Mouse (Mus musculus): ENCODE data around the gene Mcm8. TPM values are rescaled to one million over a fixed set of nuclear protein-coding genes. Genes with fewer than 3 reads are reported as not detected.

Mcm8 gene
- polyA plus RNA-seq (2012): 3.6 and 4.5 TPM in 2 replicates

DNA sequence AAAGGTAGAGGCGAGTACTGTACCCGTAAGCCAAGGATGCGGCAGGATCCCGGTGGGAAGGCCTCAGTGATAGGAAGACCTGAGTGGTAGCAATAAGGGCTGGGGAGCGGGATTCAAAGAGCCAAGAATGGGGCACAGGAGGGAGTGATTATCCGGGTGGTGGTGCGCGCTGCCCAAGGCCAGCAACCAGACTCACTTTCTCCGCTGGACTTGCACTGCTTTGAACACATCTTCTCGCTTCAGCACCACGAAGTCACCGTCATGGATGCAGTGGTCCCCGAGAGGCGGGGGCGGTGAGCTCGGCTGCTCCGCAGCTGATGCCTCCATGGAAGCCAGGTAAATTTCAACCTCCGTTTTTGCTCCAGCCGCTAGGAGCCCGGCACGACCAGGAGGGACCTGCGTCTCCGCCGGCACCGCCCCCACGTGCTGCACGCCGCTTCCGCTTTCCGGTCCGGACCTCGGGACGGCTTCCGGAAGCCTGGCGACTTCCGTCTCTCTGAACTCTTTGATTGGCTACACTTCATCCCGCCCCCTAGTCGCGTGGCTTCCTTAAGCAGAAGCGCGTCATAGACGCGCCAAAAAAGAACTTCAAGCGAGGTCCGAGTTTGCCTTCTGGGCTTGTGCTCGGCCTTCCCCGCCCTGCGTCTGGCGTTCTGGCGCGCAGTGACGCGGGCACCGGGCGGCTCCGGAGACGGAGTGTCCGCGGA is at the start of gene Mcm8, which contains the start of gene Trmt6:
TSS of gene Mcm8 (plus strand) at position 534 of the 707 bp plus-strand sequence.
TSS of gene Trmt6 (minus strand) at position 448 of the 707 bp plus-strand sequence.
- no peak for TF ChIP-seq GATA1 (IDR thresholded peaks at IDR 0.05; ENCODE audit: low read length)

DNA sequence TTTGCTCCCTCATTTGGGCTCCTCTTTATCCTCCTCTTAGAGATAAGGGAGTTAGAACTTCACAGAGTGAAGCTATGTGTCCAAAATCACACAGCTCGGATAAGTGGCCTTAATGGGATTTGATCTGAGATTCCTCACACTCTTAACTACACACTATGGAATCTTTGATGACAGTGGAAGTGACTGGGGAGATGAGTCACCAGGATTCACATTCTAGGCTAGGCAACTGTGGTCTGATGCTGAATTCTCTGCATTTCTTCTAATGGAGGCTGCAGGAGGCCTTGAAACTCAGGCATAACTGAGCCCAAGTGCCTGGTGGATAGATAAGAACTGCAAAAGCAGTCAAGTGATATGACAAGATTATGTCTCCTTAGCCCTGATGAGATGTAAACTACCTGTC is 45.1 kb upstream of the Mcm8 start:
- no peak for TF ChIP-seq GATA1 (IDR thresholded peaks at IDR 0.05; ENCODE audit: low read length)

GRCm38 (mm10) chr2:132780978-132781377 is 35.0 kb upstream of the Mcm8 start, which contains the start of gene Chgb:
TSS of gene Chgb (plus strand) at chr2:132781278.
- TF ChIP-seq GATA1 (IDR thresholded peaks at IDR 0.05; ENCODE audit: low read length): no peak

DNA sequence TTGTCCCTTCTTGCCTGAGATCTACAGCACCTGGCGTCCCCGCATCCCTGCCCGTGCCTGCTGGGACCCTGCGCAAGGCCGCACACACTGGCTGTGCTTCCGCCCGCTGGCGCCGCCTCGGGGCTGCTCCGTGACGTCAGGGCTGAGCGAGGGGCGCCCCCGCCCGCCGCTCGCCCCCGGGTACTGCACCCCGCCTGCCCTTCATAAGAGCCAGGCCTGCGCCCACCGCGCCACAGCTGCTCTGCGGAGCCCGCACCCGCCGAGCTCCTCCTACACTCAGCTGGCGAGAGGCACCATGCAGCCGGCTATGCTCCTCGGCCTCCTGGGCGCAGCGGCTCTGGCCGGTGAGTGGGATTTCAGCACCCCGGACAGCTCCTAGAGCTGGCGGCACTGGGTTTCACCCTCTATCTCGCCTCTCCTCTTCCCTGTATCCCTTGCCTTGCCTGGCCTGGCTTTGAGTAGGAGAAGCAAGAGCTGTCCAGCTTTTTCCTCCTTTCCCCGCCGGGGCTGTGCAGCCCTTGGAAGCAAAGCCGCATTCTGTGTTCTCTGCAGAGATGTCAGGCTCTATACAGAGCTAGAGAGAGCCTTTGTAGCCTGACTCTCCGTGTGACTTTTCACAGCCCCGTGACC is 34.4 kb upstream of the Mcm8 start:
- no peak for TF ChIP-seq GATA1 (IDR thresholded peaks at IDR 0.05; ENCODE audit: low read length)

DNA sequence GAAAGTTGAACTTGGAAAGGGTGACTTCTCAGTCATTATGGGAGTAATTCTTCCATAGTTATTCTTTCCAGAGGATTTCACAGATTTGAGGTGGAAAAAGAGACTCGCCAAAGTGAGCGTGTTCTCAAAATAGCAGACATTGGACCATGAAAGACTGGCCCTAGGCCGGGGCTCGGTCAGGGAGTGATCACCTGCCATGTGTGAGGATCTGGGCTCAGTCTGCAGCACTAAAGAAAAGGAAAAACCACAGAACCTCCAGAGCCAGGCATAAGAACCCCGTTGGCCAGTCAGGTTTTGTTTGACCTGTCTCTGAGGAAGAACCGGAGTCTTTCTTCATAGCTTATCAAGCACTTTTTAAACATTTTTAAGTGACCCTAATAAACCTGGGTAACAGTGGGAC is 31.9 kb upstream of the Mcm8 start:
- TF ChIP-seq GATA1 (IDR thresholded peaks at IDR 0.05; ENCODE audit: low read length): no peak

DNA sequence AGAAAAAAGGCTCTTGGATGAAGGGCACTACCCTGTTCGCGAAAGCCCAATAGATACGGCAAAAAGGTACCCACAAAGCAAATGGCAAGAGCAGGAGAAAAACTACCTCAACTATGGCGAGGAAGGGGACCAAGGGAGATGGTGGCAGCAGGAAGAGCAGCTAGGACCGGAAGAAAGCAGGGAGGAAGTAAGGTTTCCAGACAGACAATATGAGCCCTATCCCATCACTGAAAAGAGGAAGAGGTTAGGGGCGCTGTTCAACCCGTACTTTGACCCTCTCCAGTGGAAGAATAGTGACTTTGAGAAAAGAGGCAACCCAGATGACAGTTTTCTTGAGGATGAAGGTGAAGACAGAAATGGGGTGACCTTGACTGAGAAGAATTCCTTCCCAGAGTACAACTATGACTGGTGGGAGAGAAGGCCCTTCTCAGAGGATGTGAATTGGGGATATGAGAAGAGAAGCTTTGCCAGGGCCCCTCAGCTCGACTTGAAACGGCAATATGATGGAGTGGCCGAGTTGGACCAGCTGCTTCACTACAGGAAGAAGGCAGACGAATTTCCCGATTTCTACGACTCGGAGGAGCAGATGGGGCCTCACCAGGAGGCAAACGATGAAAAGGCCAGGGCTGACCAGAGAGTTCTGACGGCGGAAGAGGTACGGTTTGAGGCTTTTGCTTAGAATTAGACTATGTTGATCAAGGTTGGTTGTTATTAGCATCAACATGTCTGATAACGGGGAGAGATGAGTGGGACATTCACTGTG is 22.3 kb upstream of the Mcm8 start:
- TF ChIP-seq GATA1 (IDR thresholded peaks at IDR 0.05; ENCODE audit: low read length): no peak

DNA sequence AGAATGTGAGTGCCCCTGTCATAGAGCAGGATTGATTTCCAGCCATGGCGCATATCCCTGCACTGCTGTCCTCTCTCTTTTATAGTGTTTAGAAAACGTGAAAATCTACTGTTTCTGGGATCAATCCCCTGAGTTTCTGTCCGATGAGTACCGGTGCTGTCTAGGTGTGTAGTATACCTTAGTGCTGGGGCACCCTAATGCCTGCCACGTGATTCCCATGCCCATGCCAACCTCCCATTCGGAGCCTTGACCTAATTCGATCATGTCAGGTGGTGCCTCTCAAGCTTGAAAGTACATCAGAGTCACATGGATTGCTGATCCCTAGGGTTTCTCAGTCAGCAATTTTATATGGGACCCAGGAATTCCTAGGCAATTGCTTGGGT is 21.7 kb upstream of the Mcm8 start:
- no peak for TF ChIP-seq GATA1 (IDR thresholded peaks at IDR 0.05; ENCODE audit: low read length)

DNA sequence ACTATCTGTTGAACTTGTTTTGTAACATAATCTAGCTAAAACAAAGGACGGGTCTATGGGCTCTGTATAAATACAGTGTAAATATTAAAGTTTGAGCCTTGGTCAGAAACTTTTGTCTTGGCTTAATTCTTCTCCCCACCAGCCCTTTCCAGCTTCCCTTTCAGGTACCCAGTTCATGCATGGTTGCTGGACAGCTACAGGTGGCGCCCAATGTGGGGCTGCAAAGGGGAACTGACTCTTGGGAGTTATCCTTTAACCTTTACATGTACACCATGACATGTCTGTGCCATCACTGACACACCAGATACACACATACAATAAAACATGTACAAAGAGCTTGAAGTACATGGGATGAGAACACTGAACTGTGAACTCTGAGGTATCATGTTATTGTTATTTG is 13.0 kb upstream of the Mcm8 start:
- TF ChIP-seq GATA1 (IDR thresholded peaks at IDR 0.05; ENCODE audit: low read length): no peak

GRCm38 (mm10) chr2:132841071-132841470 is 25.1 kb downstream of the Mcm8 start:
- TF ChIP-seq GATA1 (IDR thresholded peaks at IDR 0.05; ENCODE audit: low read length): no peak

GRCm38 (mm10) chr2:132846407-132847358 is 30.7 kb downstream of the Mcm8 start, which contains the start of gene Crls1:
TSS of gene Crls1 (plus strand) at chr2:132846666.
- no peak for TF ChIP-seq GATA1 (IDR thresholded peaks at IDR 0.05; ENCODE audit: low read length)

- TF ChIP-seq GATA1 (IDR thresholded peaks at IDR 0.05; ENCODE audit: low read length): no peak
Observed at GRCm38 (mm10) chr2:132847581-132847980, 31.6 kb downstream of the Mcm8 start.

DNA sequence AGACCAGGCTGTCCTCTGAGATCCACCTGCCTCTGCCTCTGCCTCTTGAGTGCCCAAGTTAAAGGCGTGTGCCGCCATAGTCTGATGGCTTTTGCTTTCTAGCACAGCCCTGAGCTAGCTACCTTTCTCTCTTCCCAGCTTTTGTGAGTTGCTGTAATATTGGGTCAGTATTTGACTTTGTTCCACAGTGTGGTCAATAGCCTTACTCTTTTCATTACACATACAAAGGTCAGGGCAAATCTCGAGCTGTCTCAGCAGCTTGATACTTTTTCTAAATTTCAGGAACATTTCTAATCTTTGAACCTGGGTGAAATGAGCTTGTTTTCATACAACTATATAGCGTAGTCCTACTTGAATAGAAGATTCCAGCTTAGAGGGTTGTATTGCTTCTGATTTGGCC is 32.4 kb downstream of the Mcm8 start:
- no peak for TF ChIP-seq GATA1 (IDR thresholded peaks at IDR 0.05; ENCODE audit: low read length)

DNA sequence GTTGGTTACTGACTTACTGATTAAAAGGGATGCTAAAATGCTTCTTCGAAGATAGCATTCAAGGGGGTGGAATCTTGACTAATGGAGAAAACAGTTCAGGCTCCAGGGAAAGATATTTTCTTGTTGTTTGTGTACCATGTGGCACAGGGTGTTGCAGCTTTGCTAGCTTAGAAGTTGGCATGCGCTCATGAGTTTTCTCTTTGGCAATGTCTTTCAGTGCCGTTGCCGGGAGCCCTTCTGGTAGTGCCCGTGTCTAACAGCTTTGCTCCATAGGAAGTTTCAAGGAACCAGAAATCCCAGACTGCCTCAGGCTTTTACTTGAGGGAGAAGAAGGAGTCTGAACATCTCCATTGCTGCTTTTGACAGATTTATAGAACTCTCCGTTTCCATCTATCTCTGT is 33.2 kb downstream of the Mcm8 start:
- no peak for TF ChIP-seq GATA1 (IDR thresholded peaks at IDR 0.05; ENCODE audit: low read length)

DNA sequence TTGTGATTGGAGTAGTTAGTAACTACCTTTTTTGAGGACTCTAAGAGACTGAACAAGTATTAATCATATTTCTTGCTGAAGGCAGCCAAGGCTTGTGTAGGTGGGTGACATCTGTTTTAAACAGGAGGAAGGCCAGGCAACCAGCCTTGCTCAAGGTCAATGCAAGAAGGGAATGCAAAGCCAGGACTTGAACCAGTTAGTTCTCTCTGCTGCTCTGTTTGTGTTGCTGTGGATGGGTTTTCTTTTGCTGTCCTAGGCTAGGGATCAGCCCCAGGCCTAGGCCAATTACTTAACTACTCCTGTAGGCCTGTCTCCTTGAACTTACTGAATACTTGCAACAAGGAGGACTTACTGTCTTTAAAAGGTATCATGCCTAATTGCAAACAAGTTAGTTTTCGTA is 37.1 kb downstream of the Mcm8 start:
- no peak for TF ChIP-seq GATA1 (IDR thresholded peaks at IDR 0.05; ENCODE audit: low read length)

DNA sequence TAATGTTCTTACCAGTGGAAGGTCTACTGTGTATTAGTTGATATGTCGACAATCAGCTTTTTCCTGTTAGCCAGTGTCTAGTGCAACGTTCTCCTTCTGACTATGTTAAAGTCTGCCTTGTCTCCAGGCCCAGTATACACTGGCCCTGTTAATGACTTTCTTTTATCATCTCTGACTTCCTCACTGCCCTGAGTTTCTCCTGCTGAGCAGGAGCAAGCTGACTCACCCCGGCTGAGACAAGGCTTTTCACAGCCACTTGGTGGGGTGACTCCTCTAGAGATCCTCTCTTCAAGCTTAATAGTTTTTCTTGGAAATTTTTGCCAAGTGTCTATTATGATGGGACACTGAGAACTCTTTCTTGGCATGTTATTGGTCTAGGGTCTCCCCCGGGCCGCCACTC is 40.4 kb downstream of the Mcm8 start:
- TF ChIP-seq GATA1 (IDR thresholded peaks at IDR 0.05; ENCODE audit: low read length): no peak
